Mouse (Mus musculus): Measurements from ENCODE around the gene Gprc5b. TPM values are rescaled to one million over a fixed set of nuclear protein-coding genes. Genes with fewer than 3 reads are reported as not detected.

The Gprc5b gene
- 9.4 and 9.5 TPM in 2 replicates for polyA plus RNA-seq (2014; fragmentation: Nextera tagmentation; extraction: Ambion mirVana)

DNA sequence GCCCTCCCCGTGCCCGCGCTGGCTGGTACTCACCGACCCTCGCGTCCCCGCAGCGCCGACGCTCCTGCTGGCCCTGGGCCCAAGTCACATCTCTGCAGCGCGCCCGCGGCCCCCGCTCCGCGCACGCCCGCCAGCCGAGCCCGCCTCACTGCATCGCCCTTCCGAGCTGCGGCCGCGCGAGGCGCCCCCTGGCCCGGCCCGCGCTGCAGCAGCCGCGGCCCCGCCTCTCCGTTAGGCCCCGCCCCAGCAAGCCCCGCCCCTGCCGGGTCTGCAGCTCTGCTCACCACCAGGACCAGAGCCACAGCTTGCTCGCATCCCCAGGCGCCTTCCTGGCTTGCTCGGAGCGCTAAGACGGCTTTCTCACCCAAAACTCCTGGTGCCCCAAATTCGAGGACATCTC lies at the start of gene Gprc5b:
Gene Gprc5b (minus strand): TSS at position 205 of the 400 bp plus-strand sequence.
- Histone ChIP-seq H3K36me3 (ENCODE audit: control insufficient read depth, insufficient read depth, low read length) (no peaks in the 10 kb centered on the region), H3K4me3 (ENCODE audit: low read depth, low read length) (peak within 1 kb of the TSS; percentile 51), H3K9ac (ENCODE audit: low read length) (peak within 1 kb of the TSS; percentile 47), H3K9me3 (ENCODE audit: control insufficient read depth, low read length) (no peaks in the 10 kb centered on the region), H3K4me1 (ENCODE audit: control insufficient read depth, insufficient read depth, low read length) (peaks cover 5% of the 10 kb centered on the region), H3K27ac (replicated peaks; ENCODE audit: low read depth, low read length) (0 out of 2 replicates have a peak within 1 kb of the TSS, but pooled peaks have one; percentile 12), H3K4me2 (ENCODE audit: low read depth, severe bottlenecking) (peak within 1 kb of the TSS; percentile 50), H3K27me3 (ENCODE audit: control insufficient read depth, insufficient read depth, low read length) (0 out of 2 replicates have a peak, but pooled peaks cover 3% of the 10 kb centered on the region)
- ATAC-seq (ENCODE audit: insufficient number of reproducible peaks, low FRiP score, low TSS enrichment, low read depth) (peak; percentile 90), DNase-seq (ENCODE audit: low spot score) (peak; percentile 94)
- 1% methylated on average over 31 of the region's 44 CpGs for WGBS

DNA sequence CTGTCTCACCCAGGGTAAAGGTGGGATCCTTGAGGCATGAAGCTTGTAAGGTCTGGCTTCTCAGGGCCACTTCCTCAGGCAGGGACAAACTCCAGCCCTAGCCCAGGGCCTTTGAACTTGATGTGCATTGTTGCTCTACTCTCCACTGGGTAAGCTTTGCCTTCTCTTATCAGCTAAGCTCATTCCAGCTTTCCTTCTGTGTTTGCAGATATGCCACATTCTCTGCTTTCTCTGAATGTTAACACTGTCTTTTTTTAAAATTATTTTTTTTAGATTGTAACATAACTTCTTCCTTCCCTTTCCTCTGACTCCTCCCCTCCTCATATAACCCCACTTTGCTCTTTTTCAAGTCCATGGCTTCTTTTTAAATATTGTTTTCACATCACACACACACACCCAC lies 46.5 kb upstream of the Gprc5b start:
- H3K4me1 ChIP-seq (ENCODE audit: control insufficient read depth, insufficient read depth, low read length): no peaks in the 10 kb centered on the region
- DNase-seq (ENCODE audit: low spot score) (no peak), ATAC-seq (ENCODE audit: insufficient number of reproducible peaks, low FRiP score, low TSS enrichment, low read depth) (no peak)
- H3K4me3 ChIP-seq (ENCODE audit: low read depth, low read length): no peak overlapping the region
- H3K9ac ChIP-seq (ENCODE audit: low read length): no peak overlapping the region
- no peaks in the 10 kb centered on the region for H3K9me3 ChIP-seq (ENCODE audit: control insufficient read depth, low read length)
- H3K4me2 ChIP-seq (ENCODE audit: low read depth, severe bottlenecking): no peak overlapping the region
- H3K27ac ChIP-seq (replicated peaks; ENCODE audit: low read depth, low read length): no peak overlapping the region
- H3K27me3 ChIP-seq (ENCODE audit: control insufficient read depth, insufficient read depth, low read length): no peaks in the 10 kb centered on the region
- no peaks in the 10 kb centered on the region for H3K36me3 ChIP-seq (ENCODE audit: control insufficient read depth, insufficient read depth, low read length)

DNA sequence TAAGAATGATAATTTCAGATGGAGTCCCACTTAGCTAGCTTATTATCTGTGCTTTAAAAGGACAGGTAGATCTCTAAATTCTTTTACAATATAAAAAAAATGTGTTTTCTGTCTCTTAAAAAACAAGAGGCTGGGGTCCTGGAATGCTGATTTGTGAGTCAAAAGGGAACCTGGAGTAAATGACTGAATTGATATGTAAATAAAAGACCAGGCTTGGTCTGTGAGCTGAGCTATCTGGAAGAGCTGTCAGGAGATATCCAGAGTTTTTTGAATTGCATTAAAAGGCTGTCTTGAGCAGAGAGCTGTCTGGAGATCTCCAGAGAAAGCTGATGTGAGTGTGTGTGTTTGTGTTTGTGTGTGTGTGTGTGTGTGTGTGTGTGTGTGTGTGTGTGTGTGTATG lies 42.6 kb upstream of the Gprc5b start:
- Histone ChIP-seq H3K27me3 (ENCODE audit: control insufficient read depth, insufficient read depth, low read length) (no peaks in the 10 kb centered on the region), H3K36me3 (ENCODE audit: control insufficient read depth, insufficient read depth, low read length) (no peaks in the 10 kb centered on the region), H3K4me1 (ENCODE audit: control insufficient read depth, insufficient read depth, low read length) (no peaks in the 10 kb centered on the region), H3K27ac (replicated peaks; ENCODE audit: low read depth, low read length) (no peak overlapping the region), H3K9me3 (ENCODE audit: control insufficient read depth, low read length) (no peaks in the 10 kb centered on the region), H3K4me3 (ENCODE audit: low read depth, low read length) (no peak overlapping the region), H3K9ac (ENCODE audit: low read length) (no peak overlapping the region), H3K4me2 (ENCODE audit: low read depth, severe bottlenecking) (no peak overlapping the region)
- ATAC-seq (ENCODE audit: insufficient number of reproducible peaks, low FRiP score, low TSS enrichment, low read depth): no peak
- no peak for DNase-seq (ENCODE audit: low spot score)

DNA sequence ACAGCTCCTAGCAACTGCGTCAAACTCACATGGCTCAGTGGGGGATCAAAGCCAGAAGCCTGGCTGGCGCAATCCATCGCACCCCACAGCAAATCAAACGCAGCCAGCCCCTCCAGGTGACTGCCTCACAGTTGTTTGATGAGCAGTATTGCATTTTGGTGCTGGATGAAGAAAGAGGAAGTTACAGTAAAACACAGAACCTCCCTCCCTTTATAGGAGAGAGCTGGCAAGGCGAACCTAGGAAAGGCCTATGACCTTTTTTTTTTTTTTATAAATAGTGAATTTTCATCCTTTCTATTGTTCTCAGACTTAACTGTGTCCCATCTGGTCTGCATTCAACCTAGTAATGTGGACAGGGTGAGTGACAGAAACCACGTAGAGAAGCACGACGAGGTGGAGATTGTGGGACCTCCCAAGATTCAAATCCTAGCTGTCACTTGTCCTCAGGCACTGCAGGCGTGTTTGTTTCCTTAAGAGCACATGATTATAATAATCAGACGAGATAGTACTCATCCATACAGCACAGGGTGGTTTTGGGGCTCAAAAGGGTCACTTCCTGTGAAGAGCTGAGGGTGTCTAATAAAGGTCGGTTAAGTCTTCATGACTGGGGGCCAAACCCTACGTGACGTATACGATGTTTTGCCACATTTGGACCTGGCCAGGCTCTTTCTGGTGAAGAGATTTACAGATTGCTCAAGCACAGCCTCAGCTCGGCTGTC lies 39.4 kb upstream of the Gprc5b start:
- no peak for DNase-seq (ENCODE audit: low spot score)
- Histone ChIP-seq H3K4me3 (ENCODE audit: low read depth, low read length) (no peak overlapping the region), H3K9me3 (ENCODE audit: control insufficient read depth, low read length) (no peaks in the 10 kb centered on the region), H3K4me2 (ENCODE audit: low read depth, severe bottlenecking) (no peak overlapping the region), H3K4me1 (ENCODE audit: control insufficient read depth, insufficient read depth, low read length) (no peaks in the 10 kb centered on the region), H3K36me3 (ENCODE audit: control insufficient read depth, insufficient read depth, low read length) (no peaks in the 10 kb centered on the region), H3K27ac (replicated peaks; ENCODE audit: low read depth, low read length) (no peak overlapping the region), H3K9ac (ENCODE audit: low read length) (no peak overlapping the region), H3K27me3 (ENCODE audit: control insufficient read depth, insufficient read depth, low read length) (no peaks in the 10 kb centered on the region)
- no peak for ATAC-seq (ENCODE audit: insufficient number of reproducible peaks, low FRiP score, low TSS enrichment, low read depth)
- WGBS: 59% methylated on average over 15 of the region's 15 CpGs

DNA sequence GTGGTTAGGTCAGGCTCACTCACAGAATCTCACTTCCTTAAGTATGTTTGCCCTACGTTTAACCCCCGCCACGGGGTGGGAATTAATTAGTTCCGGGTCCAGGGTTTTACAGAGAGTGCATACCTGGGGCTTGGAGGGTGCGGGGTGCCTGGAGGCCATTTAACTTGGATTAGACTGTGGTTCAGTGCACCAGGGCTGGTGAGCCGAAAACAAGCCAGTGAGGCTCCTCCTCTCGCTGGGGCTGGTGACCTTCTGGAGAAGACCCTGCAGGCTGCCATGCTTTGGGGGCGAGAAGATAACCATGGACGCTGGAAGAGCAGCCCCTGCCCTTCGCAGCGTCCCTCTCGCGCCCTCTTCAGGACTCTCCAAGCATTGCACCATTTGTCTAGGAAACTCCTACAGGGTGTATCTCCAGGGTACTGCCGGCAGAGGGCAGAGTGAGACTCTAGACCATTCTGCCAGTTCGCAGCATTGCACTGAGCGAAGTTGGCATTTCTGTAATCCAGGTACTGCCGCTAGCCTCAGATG lies 28.4 kb upstream of the Gprc5b start:
- 24% methylated on average over 17 of the region's 17 CpGs for WGBS
- no peak overlapping the region for H3K27ac ChIP-seq (replicated peaks; ENCODE audit: low read depth, low read length)
- no peaks in the 10 kb centered on the region for H3K4me1 ChIP-seq (ENCODE audit: control insufficient read depth, insufficient read depth, low read length)
- no peaks in the 10 kb centered on the region for H3K9me3 ChIP-seq (ENCODE audit: control insufficient read depth, low read length)
- no peak overlapping the region for H3K4me3 ChIP-seq (ENCODE audit: low read depth, low read length)
- ATAC-seq (ENCODE audit: insufficient number of reproducible peaks, low FRiP score, low TSS enrichment, low read depth) (no peak; the same call in 1 of the 2 replicates), DNase-seq (ENCODE audit: low spot score) (peak; percentile 79)
- no peak overlapping the region for H3K9ac ChIP-seq (ENCODE audit: low read length)
- no peak overlapping the region for H3K4me2 ChIP-seq (ENCODE audit: low read depth, severe bottlenecking)
- H3K36me3 ChIP-seq (ENCODE audit: control insufficient read depth, insufficient read depth, low read length): no peaks in the 10 kb centered on the region
- no peaks in the 10 kb centered on the region for H3K27me3 ChIP-seq (ENCODE audit: control insufficient read depth, insufficient read depth, low read length)

DNA sequence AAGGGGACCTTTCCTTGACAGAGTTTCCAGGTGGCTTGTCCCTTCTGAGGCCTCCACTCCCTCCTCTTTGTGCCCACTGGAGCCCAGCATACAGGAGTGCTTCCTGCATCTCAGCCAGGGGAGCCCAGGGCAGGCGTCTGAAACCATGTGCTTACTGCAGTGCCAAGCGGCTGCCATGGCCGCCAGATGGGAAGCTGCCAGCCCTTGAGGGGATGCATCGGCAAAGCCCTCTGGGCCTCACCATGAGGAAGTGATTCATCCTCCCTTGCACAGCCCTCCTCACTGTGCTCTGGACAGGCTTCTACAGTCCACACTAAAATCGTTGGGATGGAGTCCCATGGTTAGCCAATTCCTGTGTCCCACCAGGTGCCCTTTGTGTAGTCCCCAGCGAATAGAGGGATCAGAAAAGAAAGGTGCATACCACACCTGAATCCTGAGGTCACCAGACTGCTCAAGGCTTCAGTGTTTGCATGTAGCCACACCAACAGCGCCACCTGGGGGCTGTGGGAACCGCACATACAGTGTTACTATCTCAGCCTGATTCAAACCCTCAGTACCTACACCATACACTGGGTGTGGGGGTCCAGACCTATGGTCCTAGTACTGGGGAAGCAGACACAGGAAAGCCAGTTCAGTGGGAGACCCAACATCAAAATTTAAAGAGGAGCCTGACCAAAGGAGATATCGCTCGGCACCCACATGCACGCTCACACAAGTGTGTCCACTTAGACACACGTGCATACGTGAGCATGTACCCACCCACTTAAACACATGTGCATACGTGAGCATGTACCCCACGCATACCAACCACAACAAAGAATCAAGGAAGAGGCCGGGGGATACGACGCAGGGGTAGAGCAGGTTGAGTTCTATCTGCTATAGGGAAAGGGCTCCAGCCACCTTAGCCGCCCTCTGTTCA lies 27.5 kb upstream of the Gprc5b start:
- DNase-seq (ENCODE audit: low spot score) (peak; percentile 59), ATAC-seq (ENCODE audit: insufficient number of reproducible peaks, low FRiP score, low TSS enrichment, low read depth) (no peak)
- H3K4me3 ChIP-seq (ENCODE audit: low read depth, low read length): no peak overlapping the region
- no peak overlapping the region for H3K9ac ChIP-seq (ENCODE audit: low read length)
- no peaks in the 10 kb centered on the region for H3K36me3 ChIP-seq (ENCODE audit: control insufficient read depth, insufficient read depth, low read length)
- no peak overlapping the region for H3K4me2 ChIP-seq (ENCODE audit: low read depth, severe bottlenecking)
- no peaks in the 10 kb centered on the region for H3K9me3 ChIP-seq (ENCODE audit: control insufficient read depth, low read length)
- no peak overlapping the region for H3K27ac ChIP-seq (replicated peaks; ENCODE audit: low read depth, low read length)
- H3K4me1 ChIP-seq (ENCODE audit: control insufficient read depth, insufficient read depth, low read length): no peaks in the 10 kb centered on the region
- no peaks in the 10 kb centered on the region for H3K27me3 ChIP-seq (ENCODE audit: control insufficient read depth, insufficient read depth, low read length)
- 82% methylated on average over 19 of the region's 19 CpGs for WGBS

DNA sequence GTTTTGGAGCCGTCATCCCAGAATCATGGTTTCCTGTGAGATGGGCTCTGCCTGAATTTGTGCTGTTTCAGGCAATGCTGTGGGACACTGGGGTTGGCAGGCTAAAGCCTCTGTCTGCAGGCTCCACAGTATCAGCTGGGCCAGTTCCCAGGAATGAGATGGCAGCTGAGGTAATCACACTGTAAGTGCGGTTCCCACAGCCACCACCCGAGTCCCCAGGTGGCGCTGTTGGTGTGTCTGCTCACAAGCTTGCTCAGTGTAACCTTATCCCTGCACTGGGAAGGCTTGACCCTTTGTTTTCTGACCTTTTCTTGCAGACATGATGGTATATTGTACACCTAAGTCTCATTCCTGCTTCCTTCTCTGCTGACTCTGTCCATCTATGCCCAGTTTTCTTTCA lies 24.5 kb upstream of the Gprc5b start:
- no peak overlapping the region for H3K4me2 ChIP-seq (ENCODE audit: low read depth, severe bottlenecking)
- H3K36me3 ChIP-seq (ENCODE audit: control insufficient read depth, insufficient read depth, low read length): no peaks in the 10 kb centered on the region
- H3K9me3 ChIP-seq (ENCODE audit: control insufficient read depth, low read length): no peaks in the 10 kb centered on the region
- peak; percentile 67; the same call in 1 of the 2 replicates for ATAC-seq (ENCODE audit: insufficient number of reproducible peaks, low FRiP score, low TSS enrichment, low read depth)
- peak; percentile 85 for DNase-seq (ENCODE audit: low spot score)
- no peak overlapping the region for H3K9ac ChIP-seq (ENCODE audit: low read length)
- no peaks in the 10 kb centered on the region for H3K4me1 ChIP-seq (ENCODE audit: control insufficient read depth, insufficient read depth, low read length)
- 15% methylated on average over 4 of the region's 4 CpGs for WGBS
- no peak overlapping the region for H3K4me3 ChIP-seq (ENCODE audit: low read depth, low read length)
- H3K27ac ChIP-seq (replicated peaks; ENCODE audit: low read depth, low read length): no peak overlapping the region
- no peaks in the 10 kb centered on the region for H3K27me3 ChIP-seq (ENCODE audit: control insufficient read depth, insufficient read depth, low read length)

DNA sequence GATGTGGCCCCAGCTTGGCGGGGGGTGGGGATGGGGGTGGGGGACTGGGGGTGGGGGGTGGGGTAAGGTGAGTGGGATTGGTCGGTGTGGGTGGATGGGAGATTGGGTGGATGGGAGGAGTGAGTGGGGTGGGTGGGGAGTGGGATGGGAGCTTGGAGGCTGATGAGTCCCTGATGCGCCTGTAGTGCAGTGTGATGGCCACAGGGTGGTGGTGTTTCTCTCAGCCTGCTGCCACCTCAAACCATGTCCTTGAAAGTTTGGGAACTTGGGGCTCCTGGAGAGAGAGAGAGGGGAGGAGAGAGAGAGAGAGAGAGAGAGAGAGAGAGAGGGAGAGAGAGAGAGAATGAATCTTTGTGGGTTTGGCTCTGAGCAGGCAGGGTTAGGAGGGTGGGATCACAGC lies 20.7 kb upstream of the Gprc5b start:
- H3K27ac ChIP-seq (replicated peaks; ENCODE audit: low read depth, low read length): no peak overlapping the region
- no peaks in the 10 kb centered on the region for H3K27me3 ChIP-seq (ENCODE audit: control insufficient read depth, insufficient read depth, low read length)
- H3K36me3 ChIP-seq (ENCODE audit: control insufficient read depth, insufficient read depth, low read length): no peaks in the 10 kb centered on the region
- ATAC-seq (ENCODE audit: insufficient number of reproducible peaks, low FRiP score, low TSS enrichment, low read depth): no peak
- no peak overlapping the region for H3K4me2 ChIP-seq (ENCODE audit: low read depth, severe bottlenecking)
- no peak for DNase-seq (ENCODE audit: low spot score)
- 2% methylated on average over 3 of the region's 3 CpGs for WGBS
- H3K4me3 ChIP-seq (ENCODE audit: low read depth, low read length): no peak overlapping the region
- H3K9me3 ChIP-seq (ENCODE audit: control insufficient read depth, low read length): no peaks in the 10 kb centered on the region
- H3K4me1 ChIP-seq (ENCODE audit: control insufficient read depth, insufficient read depth, low read length): no peaks in the 10 kb centered on the region
- H3K9ac ChIP-seq (ENCODE audit: low read length): no peak overlapping the region
